Mouse (Mus musculus) gastrocnemius, adult 18-20 months (tissue): ENCODE measurements around the gene Hoxb2. TPM values are rescaled to one million over a fixed set of nuclear protein-coding genes. Genes with fewer than 3 reads are reported as not detected.

ENCODE experiments used
- DNase-seq: peaks from one replicate; pipeline ENCODE4 v3.0.0; 2021; ENCODE audit warnings: low spot score
- total RNA-seq, 2 experiments: library from RNA; stranded (reverse); gene quantifications; 2 replicates each; pipeline ENCODE4 v1.2.3; 2021

Gene Hoxb2
- total RNA-seq, 2 experiments from 2014 or later = not detected

- DNase-seq = no peak
Observed at GRCm38 (mm10) chr11:96334998-96335397, 15.3 kb upstream of the Hoxb2 start.

- DNase-seq = no peak
Observed at GRCm38 (mm10) chr11:96336597-96336996, 13.7 kb upstream of the Hoxb2 start.

DNA sequence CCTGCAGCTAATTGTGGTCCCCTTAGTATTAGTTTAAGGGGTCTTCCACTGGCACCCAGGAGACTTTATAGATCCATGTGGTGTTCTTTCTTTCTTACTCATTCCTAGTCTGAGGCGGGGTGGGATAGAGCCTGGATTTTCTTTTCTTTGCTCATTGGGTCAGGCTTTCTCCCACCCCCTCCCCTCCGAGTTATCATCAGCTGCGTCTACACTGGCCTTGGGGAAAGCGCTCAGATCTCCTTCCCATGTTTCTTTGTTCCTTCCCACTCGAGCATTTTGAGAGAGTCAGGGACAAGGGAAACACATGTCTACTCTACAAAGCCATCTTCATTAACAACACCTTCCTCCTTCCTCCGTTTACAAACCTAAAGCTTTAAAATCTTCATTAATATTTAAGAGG lies 13.3 kb upstream of the Hoxb2 start:
- DNase-seq = no peak

- no peak for DNase-seq
Observed at GRCm38 (mm10) chr11:96338957-96339855, 11.1 kb upstream of the Hoxb2 start.

DNA sequence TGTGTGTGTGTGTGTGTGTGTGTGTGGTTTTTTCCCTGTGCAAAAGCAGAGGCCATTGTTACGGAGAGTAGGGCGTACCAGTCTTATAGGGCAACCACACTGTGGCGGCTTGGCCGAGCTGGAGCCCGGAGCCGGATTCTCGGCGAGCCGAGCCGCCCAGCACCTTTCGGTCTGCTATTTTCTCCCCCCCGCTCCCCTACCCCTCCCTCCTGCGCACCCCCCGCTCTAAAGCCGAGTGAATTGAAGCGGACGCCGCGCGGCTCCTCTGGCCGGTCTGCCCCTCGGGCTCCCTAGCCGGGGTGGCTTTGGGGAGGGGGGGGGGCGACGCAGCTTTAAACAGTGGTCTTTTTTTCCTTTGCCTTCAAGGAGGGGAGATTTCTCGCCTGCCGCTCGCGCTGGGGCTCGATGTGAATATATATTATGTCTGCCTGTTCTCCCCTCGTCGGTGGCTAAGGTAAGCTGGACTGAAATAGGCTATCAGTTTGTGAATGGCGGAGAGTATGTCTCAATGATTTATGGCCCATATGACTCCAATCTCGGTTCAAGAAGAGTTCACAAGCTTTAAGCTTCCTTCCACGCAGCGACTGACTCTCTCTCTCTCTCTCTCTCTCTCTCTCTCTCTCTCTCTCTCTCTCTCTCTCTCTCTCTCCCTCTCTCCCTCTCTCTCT lies 9.5 kb upstream of the Hoxb2 start:
- DNase-seq = no peak

DNA sequence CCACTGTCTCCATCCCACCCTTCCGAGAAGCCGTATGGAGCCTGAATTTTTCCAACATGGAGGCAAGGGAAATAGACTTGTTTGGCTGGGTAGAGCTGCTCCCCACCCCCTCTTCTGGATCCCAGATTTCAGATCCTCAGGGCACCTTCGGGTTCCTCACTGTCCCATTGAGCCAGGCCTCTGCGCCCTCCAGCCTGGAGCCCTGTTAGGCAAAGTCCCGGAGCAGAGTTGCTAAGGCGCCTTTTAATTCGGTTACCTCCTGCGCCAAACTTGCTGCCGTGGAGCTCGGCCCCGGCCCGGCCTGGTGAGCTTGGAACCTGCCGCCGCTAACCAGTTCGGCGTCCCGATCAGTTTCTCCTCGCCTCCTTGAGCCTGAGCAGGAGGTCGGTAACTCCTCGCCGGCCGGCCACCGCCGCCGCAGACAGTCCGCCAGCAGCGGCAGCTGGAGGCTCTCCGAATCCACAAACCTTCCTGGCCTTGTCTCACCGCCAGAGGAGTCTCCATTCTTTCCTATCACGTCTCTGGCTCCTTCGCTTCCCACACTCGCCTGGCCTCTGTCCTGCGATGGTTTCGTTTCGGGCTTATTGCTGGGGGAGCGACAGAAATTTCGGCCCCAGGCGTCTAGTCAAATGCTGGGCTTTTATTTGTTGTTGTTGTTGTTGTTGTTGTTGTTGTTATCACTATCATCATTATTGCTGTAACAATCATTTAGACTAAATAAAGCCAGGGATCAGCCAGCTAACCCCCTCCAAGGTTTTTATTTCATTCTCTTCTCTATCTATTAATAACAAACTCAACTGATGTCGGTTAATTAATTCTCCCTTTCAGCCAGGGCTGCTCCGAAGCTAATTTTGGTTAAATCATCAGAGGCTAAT lies 8.4 kb upstream of the Hoxb2 start:
- no peak for DNase-seq

GRCm38 (mm10) chr11:96342576-96342930 lies 7.8 kb upstream of the Hoxb2 start:
- no peak for DNase-seq

DNA sequence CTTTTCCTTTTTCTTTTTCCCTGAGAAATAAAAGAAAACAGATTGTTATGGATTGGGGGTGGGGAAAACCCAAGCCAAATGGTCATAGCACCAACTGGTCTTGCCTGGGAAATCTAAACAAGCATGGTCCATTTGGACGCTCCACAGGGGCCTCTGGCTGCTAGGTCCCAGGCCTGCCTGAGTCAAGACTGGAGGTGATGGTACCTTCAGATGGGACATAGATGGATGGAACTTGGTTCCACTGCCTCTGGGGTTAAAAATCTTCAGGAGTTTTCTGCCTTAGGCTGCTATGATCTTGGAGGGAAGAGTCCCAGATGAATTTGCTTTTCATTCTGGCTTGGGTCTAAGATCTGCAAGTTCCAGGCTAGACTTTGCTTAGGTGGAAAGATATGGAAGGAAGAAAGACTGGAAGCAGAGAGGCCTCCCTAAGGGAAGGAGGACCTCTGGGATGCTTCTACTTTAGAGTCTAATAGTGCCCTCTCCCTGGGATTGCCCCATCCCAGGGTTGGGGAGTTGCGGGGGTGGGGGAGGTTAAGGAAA lies 7.0 kb upstream of the Hoxb2 start:
- no peak for DNase-seq

GRCm38 (mm10) chr11:96344061-96344877 lies 6.1 kb upstream of the Hoxb2 start:
- no peak for DNase-seq

DNA sequence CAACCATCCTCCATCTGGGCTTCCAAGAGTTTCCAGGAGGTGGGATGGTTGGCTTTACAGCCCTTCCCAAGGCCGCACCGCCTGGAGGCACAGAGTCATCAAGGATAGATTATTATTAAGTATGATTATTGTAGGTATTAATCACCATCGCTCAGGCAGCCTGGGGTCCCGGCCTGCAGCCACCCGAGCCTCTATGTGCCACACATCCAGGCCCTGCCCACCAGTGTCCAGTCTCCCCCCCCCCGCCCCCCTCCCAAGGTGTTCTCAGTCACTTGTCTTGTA lies 5.5 kb upstream of the Hoxb2 start:
- DNase-seq = no peak

DNA sequence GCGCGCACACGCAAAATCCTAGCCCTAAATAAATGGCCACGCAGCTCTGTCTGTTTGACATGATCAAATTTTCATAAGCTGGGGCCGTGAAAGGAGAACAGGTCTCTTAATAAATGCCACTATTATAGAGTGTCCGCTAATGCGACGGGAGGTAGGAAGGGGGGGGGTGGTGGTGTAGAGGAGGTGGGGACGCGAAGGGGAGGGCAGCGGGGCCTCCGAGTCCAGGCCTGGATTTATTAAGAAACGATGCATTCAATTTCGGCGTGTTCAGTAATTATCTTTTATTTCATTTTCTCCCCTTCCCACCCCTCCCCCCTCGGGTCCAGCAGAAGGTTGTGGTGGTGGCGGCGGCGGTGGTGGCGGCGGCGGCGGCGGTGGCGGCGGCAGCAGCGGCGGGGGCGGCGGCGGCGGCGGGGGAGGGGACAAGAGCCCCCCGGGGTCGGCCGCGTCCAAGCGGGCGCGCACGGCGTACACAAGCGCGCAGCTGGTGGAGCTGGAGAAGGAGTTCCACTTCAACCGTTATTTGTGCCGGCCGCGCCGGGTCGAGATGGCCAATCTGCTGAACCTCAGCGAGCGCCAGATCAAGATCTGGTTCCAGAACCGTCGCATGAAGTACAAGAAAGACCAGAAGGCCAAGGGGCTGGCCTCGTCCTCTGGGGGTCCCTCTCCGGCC lies 5.0 kb upstream of the Hoxb2 start:
- no peak for DNase-seq

- no peak for DNase-seq
Observed at GRCm38 (mm10) chr11:96345893-96346806, 4.2 kb upstream of the Hoxb2 start.

- DNase-seq = no peak
Observed at GRCm38 (mm10) chr11:96346916-96347520, 3.3 kb upstream of the Hoxb2 start.

DNA sequence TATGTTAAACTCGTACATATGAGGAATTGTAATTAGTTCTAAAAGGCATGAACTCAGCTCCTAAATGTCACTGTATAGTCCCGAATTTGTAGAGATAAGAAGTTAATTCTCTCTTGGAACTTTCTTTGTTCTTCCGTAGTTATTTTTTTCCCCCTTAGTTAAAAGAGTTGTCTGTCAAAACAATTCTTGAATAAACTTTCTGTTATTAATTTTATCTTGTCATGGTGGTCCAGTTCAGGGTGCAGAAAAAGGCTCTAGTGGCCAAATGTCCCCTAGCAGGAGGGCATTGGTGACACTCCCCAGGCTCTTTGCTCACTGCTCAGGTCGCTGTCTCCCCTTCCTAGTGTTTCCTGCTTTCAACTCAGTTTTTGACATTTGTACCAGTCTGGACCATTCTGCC lies 2.6 kb upstream of the Hoxb2 start:
- DNase-seq = no peak

DNA sequence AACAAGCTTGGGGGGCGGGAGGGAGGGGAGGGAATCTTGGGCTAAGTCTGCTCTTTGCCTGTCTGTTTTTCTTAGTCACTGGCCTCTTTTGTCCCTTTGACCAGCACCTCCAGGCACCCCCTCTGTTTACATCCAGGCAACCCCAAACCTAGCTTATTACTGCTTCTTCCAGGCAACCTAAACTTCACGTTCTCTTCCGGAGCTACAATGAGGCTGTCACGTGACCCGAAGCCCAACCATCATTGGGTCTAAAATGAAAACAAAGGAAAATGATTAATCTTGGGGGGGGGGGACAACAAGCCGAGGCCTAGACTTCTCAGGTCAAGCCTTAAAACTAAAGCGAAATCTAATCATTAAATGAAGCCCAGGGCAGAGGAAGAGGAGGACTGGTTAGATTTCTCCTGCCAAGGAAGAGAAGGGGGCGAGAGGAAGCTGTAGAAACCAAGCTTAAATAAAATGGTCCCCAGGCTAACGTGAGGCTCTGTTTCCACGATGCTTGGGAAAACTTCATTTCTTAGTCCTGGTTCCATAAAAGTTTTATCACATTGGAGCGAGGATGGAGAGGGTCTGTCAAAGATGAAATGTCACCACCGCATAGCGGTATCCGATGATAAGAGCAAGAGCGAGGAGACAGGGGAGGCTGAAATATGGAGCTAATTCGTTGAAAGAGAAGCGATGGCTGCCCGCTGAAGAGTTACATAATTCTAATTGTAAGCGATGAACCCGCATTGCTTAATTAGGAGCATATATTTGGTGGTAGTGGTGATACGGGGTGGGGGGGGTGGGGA lies 2.0 kb upstream of the Hoxb2 start:
- DNase-seq = no peak

DNA sequence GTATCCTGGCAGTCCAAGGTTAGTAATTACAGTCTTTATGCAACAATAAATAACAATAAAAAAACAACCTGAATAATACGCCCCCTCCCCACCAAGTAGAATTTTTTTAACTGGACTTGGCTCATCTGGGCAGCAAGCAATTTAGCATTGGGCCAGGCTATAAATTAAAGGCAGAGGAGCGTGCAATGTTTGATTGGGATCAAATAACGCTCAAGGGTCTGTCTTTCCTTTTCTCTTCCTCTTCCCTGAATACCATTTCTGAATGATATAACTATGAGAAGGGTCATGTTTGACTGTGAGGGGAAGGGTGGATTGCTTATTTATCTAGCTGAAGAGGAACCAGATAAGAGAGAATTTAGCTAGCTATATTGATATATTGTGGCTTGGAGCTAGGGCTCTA lies 1.3 kb upstream of the Hoxb2 start:
- DNase-seq = no peak

DNA sequence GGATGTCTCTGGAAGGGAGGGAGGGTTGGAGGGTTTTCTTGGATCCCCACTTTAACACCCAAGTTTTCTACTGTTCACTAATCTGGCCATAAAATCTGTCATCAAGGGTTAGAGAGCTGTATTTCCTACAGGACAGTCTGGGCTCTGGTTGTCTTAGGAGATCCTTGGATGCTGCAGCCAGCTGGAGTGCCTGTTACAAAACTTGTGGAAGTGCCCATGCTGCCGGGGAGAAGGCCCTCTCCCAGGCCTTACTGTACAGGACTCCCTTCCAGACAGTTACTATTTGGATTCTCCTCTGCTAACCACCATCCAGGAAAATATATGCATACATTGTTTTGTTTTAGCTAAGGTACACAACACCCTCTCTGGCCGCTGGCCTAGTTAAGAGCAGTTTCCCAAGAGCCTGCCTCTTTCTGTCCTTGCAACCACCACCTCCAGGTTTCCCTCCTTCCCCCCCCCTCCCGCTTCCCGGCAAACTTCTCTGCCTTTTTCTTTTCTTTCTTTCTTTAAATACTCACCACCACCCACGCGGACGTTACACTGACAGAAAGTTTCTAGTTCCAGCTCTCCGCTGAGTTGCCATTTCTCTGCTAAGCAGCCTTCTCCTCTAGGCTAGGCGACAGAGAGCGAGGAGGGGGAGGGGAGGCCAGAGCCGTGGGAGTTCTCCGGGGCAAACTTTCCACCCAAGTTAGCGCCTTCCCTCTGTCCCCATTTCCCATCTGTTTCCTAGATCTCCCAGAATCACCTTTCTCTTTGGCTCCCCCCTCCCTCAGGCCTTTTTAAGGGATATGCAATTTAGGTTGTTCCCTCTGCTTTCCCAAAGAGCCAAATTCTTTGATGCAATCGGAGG lies 609 bp upstream of the Hoxb2 start:
- DNase-seq = no peak
